ENCODE assay signal across 9 mouse cellular contexts in genomic region chr16:44058745-44059144, GRCm38 (mm10). TPM values are rescaled to one million over a fixed set of nuclear protein-coding genes. Genes with fewer than 3 reads are reported as not detected.
A peak's percentile ranks its signal among the peaks of the same experiment; 100 is the strongest.
DNase-seq lines count a peak whose midpoint lies in the region; ATAC-seq and TF ChIP-seq lines count a peak whose summit lies in the region.
"Had no signal": no experiment of that assay in that cellular context is flagged by ENCODE, and none has a peak within 500 bp of the region (broad histone marks: within the 10 kb centered on the region; RNA-seq: fewer than 3 reads in every experiment).

No protein-coding gene starts in this region.

- H3K27ac ChIP-seq in liver, postnatal 0 days (ENCODE audit: low read depth) = no peak overlapping the region
- H3K27ac ChIP-seq: limb, embryonic 12.5 days had no signal

- TF ChIP-seq CTCF in C2C12 (IDR thresholded peaks at IDR 0.05; ENCODE audit: control insufficient read depth, insufficient read depth, insufficient read length) (peak; percentile 48), G1E (IDR thresholded peaks at IDR 0.05; ENCODE audit: low read depth, low read length) (peak; percentile 51; the same call in 1 of the 2 replicates)
- peak; percentile 92 for TF ChIP-seq CTCF in liver, postnatal 0 days (IDR thresholded peaks at IDR 0.05; ENCODE audit: low read depth)

- no peak for TF ChIP-seq EP300 in liver, postnatal 0 days (IDR thresholded peaks at IDR 0.05; ENCODE audit: low read depth)

- peak; percentile 29 for DNase-seq in G1E (ENCODE audit: low spot score)
- peak; percentile 56 to 67 for DNase-seq in cerebellum, adult 18-20 months
- peak; percentile 32 to 92 for DNase-seq in frontal cortex, adult 2 months (ENCODE audit: extremely low spot score in 1 of 2, low spot score in 1 of 2)
- peak; percentile 55 to 81 for DNase-seq in kidney, postnatal 25 days
- peak; percentile 75 for DNase-seq in liver, postnatal 0 days
- peak; percentile 83 to 89 for DNase-seq in right cerebral cortex, adult 2 months (ENCODE audit: low spot score in 2 of 2)

- ATAC-seq in G1E (ENCODE audit: extremely low read depth, insufficient number of reproducible peaks, low FRiP score, poor library complexity, severe bottlenecking) = 0 out of 2 replicates have a peak, but pooled peaks have one; percentile 22
- no peak for ATAC-seq in liver, postnatal 0 days
- no peak for ATAC-seq in erythroid progenitor cell, adult 5-6 weeks (replicated peaks; ENCODE audit: low FRiP score, poor library complexity, severe bottlenecking)

- H3K9me3 ChIP-seq in G1E (replicated peaks) = no peaks in the 10 kb centered on the region
- no peaks in the 10 kb centered on the region for H3K9me3 ChIP-seq in liver, postnatal 0 days (ENCODE audit: low read length)
- H3K9me3 ChIP-seq: limb, embryonic 12.5 days had no signal

- 22% methylated on average over 10 of the region's 10 CpGs for WGBS in liver, postnatal 0 days (ENCODE audit: insufficient replicate concordance)

- H3K4me1 ChIP-seq in G1E (ENCODE audit: insufficient read depth, low read depth, low read length) = no peaks in the 10 kb centered on the region
- H3K4me1 ChIP-seq in liver, postnatal 0 days (ENCODE audit: insufficient read depth) = 0 out of 2 replicates have a peak, but pooled peaks cover 3% of the 10 kb centered on the region

- H3K79me3 ChIP-seq in C2C12 (ENCODE audit: low read depth) = no peaks in the 10 kb centered on the region

- no peaks in the 10 kb centered on the region for H3K36me3 ChIP-seq in C2C12 (ENCODE audit: control insufficient read depth, insufficient read depth)
- H3K36me3 ChIP-seq in G1E (replicated peaks) = no peaks in the 10 kb centered on the region
- 0 out of 2 replicates have a peak, but pooled peaks cover 3% of the 10 kb centered on the region for H3K36me3 ChIP-seq in liver, postnatal 0 days (replicated peaks; ENCODE audit: insufficient read depth, low read length)
- H3K36me3 ChIP-seq: limb, embryonic 12.5 days had no signal

- H3K79me2 ChIP-seq in C2C12 (ENCODE audit: control insufficient read depth, insufficient read depth) = no peaks in the 10 kb centered on the region

- H3K4me3 ChIP-seq in C2C12 (ENCODE audit: insufficient read depth, poor library complexity, severe bottlenecking) (no peak overlapping the region), G1E (ENCODE audit: low read depth, low read length) (no peak overlapping the region)
- no peak overlapping the region for H3K4me3 ChIP-seq in liver, postnatal 0 days (ENCODE audit: low read depth, low read length)
- H3K4me3 ChIP-seq: limb, embryonic 12.5 days had no signal

- H3K9ac ChIP-seq in liver, postnatal 0 days (replicated peaks) = no peak overlapping the region
- H3K9ac ChIP-seq: limb, embryonic 12.5 days had no signal

- no peak overlapping the region for H3ac ChIP-seq in C2C12 (ENCODE audit: control insufficient read depth, insufficient read length, low read depth)

- no peak overlapping the region for H3K4me2 ChIP-seq in liver, postnatal 0 days (ENCODE audit: low read depth, low read length)
- H3K4me2 ChIP-seq: limb, embryonic 12.5 days had no signal

- H3K27me3 ChIP-seq in C2C12 (ENCODE audit: control insufficient read depth, insufficient read depth, insufficient read length) = no peaks in the 10 kb centered on the region
- H3K27me3 ChIP-seq in G1E (ENCODE audit: insufficient read depth, low read length) = peaks cover 11% of the 10 kb centered on the region
- H3K27me3 ChIP-seq in liver, postnatal 0 days (ENCODE audit: insufficient read depth, low read length) = no peaks in the 10 kb centered on the region
- H3K27me3 ChIP-seq: limb, embryonic 12.5 days had no signal

TF ChIP-seq in C2C12, 6 proteins besides CTCF, POLR2A, EP300 and RAD21:
- TF ChIP-seq USF1 (IDR thresholded peaks at IDR 0.05; ENCODE audit: low read depth) (no peak), CEBPB (IDR thresholded peaks at IDR 0.05; ENCODE audit: low read depth) (no peak), MAX (IDR thresholded peaks at IDR 0.05) (no peak), FOSL1 (IDR thresholded peaks at IDR 0.05; ENCODE audit: insufficient read depth, low read length, poor library complexity, severe bottlenecking) (no peak), MYOD1 (IDR thresholded peaks at IDR 0.05; ENCODE audit: control insufficient read depth, insufficient read length, low read depth) (no peak)
TF ChIP-seq in C2C12: peak in this region for 0.

RNA-seq across cellular contexts. Expression of gene Gramd1c, which starts 4.4 kb away (rescaled TPM):
- polyA plus RNA-seq in C2C12 (2012; fragmentation: generic; extraction: Trizol) = 0.06 TPM
- total RNA-seq in G1E (2014; fragmentation: Nextera tagmentation) = 1.4 and 1.7 TPM in 2 replicates
- 8.4 and 11.2 TPM in 2 replicates for total RNA-seq in G1E (2017)
- 0.08 and 0.10 TPM in 2 replicates for polyA plus RNA-seq in G1E (2012)
- polyA plus RNA-seq in frontal cortex, adult 2 months (2012; rRNA removed) = 2.8 and 2.9 TPM in 2 replicates
- polyA plus RNA-seq in liver, postnatal 0 days (2015; fragmentation: Nextera tagmentation; extraction: Ambion mirVana) = 10.9 and 16.5 TPM in 2 replicates
- total RNA-seq in erythroid progenitor cell, adult 5-6 weeks (2015; ENCODE audit: low replicate concordance) = 0.84 and 2.5 TPM in 2 replicates
- total RNA-seq in erythroid progenitor cell, adult 5-6 weeks (2017; ENCODE audit: low replicate concordance) = 1.2 and 2.1 TPM in 2 replicates

Comparison
In these comparisons a context has a peak if more than half of its experiments do, and no peak if none do; other contexts are left out.
1. DNase-seq: peak in every context shown above with its lines; median percentile 86 in right cerebral cortex, adult 2 months; 75 in liver, postnatal 0 days; 68 in kidney, postnatal 25 days; 62 in frontal cortex, adult 2 months; 62 in cerebellum, adult 18-20 months; 29 in G1E.